Mouse (Mus musculus) midbrain, embryonic 14.5 days (tissue): Measurements from ENCODE around the gene Mcub. TPM values are rescaled to one million over a fixed set of nuclear protein-coding genes. Genes with fewer than 3 reads are reported as not detected.
A peak's percentile ranks its signal among the peaks of the same experiment; 100 is the strongest.

ENCODE experiments used
- ATAC-seq: fragments of 200-750 bp; cut with Nextera tagmentation; 2 replicates; pipeline ENCODE4 v1.8.0; 2017; ENCODE audit warnings: moderate number of reproducible peaks, moderate library complexity; ENCODE audit not compliant: low FRiP score, low TSS enrichment
- DNase-seq: peaks from one replicate; pipeline ENCODE4 v3.0.0-alpha.2; 2015
- H3K27ac ChIP-seq: fragments of 300-500 bp; sonication (generic); replicated peaks from 2 replicates; pipeline ENCODE4 v1.5.1; 2014; ENCODE audit warnings: mild to moderate bottlenecking, low read depth, low read length, moderate library complexity
- H3K27me3 ChIP-seq: fragments of 300-500 bp; sonication (generic); 2 replicates; pipeline ENCODE4 v1.6.1; 2014; ENCODE audit warnings: low read length, control low read depth, mixed read lengths; ENCODE audit not compliant: control insufficient read depth, insufficient read depth
- H3K36me3 ChIP-seq: fragments of 300-500 bp; sonication (generic); 2 replicates; pipeline ENCODE4 v1.6.1; 2014; ENCODE audit warnings: low read length, control low read depth; ENCODE audit not compliant: control insufficient read depth, insufficient read depth
- H3K4me1 ChIP-seq: fragments of 300-500 bp; sonication (generic); 2 replicates; pipeline ENCODE4 v1.6.1; 2014; ENCODE audit warnings: mild to moderate bottlenecking, antibody characterized with exemption, low read length, control low read depth; ENCODE audit not compliant: control insufficient read depth, insufficient read depth
- H3K4me2 ChIP-seq: fragments of 300-500 bp; sonication (generic); 2 replicates; pipeline ENCODE4 v1.6.1; 2014; ENCODE audit warnings: mild to moderate bottlenecking, low read length, moderate library complexity
- H3K4me3 ChIP-seq: fragments of 300-500 bp; sonication (generic); replicated peaks from 2 replicates; pipeline ENCODE4 v1.5.1; 2014; ENCODE audit warnings: low read depth, low read length
- H3K9ac ChIP-seq: fragments of 300-500 bp; sonication (generic); replicated peaks from 2 replicates; pipeline ENCODE4 v1.6.1; 2014; ENCODE audit warnings: mild to moderate bottlenecking, low read length, moderate library complexity
- H3K9me3 ChIP-seq: fragments of 300-500 bp; sonication (generic); 2 replicates; pipeline ENCODE4 v1.6.1; 2016; ENCODE audit warnings: low read length, control low read depth, mixed read lengths; ENCODE audit not compliant: control insufficient read depth
- WGBS: fragments of 180-500 bp; shearing (Covaris S2); extraction: QIAGEN DNeasy Blood & Tissue Kit; methylation state at CpG from one replicate; pipeline ENCODE4 v1.1.7; 2014; 5-methylcytosine and 5-hydroxymethylcytosine counted together
- polyA plus RNA-seq: library from polyadenylated mRNA; unstranded; fragments of >200 nt; fragmentation: Nextera tagmentation; extraction: Ambion mirVana; gene quantifications from 2 replicates; pipeline ENCODE4 v1.2.1, GENCODE M21; 2014

Mcub gene
- polyA plus RNA-seq, 1 experiment from 2014 or later, result 5.6 TPM

DNA sequence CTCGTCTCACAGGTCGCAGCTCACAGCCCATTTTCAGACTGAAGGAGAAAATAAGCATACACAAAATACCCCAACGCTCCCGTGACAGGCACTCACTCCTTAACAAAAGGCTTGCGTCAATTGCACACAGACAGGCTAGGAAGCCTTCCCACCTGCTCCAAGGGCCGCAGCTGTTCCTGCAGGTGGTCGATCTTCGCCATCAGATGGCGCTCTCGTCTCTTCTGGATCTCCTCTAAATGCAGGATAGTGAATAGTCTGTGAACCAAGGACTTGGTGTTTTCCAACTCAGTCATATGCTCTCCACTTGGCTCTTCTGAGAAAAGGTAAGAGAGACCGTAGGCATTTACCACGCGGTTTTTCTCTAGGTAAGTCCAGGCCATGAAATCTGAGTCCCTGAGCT lies 51.6 kb downstream of the Mcub start:
- WGBS, result 11% methylated on average over 13 of the region's 13 CpGs
- H3K27me3 ChIP-seq, result no peaks in the 10 kb centered on the region
- no peak overlapping the region for H3K4me3 ChIP-seq
- no peaks in the 10 kb centered on the region for H3K4me1 ChIP-seq
- H3K36me3 ChIP-seq, result 0 out of 2 replicates have a peak, but pooled peaks cover 6% of the 10 kb centered on the region
- ATAC-seq (peak; percentile 73; the same call in 1 of the 2 replicates), DNase-seq (peak; percentile 86)
- H3K27ac ChIP-seq, result no peak overlapping the region
- H3K9ac ChIP-seq, result no peak overlapping the region
- H3K4me2 ChIP-seq, result no peak overlapping the region
- H3K9me3 ChIP-seq, result no peaks in the 10 kb centered on the region

- no peak for ATAC-seq
- Histone ChIP-seq H3K4me1 (no peaks in the 10 kb centered on the region), H3K27me3 (no peaks in the 10 kb centered on the region), H3K36me3 (0 out of 2 replicates have a peak, but pooled peaks cover 8% of the 10 kb centered on the region), H3K4me2 (no peak overlapping the region), H3K9me3 (no peaks in the 10 kb centered on the region), H3K9ac (no peak overlapping the region), H3K4me3 (no peak overlapping the region), H3K27ac (no peak overlapping the region)
- 92% methylated on average over 3 of the region's 3 CpGs for WGBS
- no peak for DNase-seq
These were observed 52.6 kb downstream of the Mcub start for GRCm38 (mm10) chr3:129917424-129917823.

DNA sequence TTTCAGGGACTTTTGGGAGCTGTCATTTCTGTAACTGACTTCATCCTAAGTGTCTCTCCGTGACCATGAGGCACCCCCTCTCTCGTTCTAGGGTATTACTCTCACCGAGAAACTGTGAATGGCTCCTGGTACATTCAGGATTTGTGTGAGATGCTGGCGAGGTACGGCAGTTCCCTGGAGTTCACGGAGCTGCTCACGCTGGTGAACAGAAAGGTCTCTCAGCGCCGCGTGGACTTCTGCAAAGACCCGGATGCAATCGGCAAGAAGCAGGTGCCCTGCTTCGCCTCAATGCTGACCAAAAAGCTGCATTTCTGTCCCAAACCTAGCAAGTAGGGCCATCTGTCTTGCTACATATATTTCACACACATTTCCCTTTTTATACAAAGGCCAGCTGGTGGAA lies 56.8 kb downstream of the Mcub start:
- Histone ChIP-seq H3K27me3 (no peaks in the 10 kb centered on the region), H3K4me3 (no peak overlapping the region), H3K36me3 (peaks cover 28% of the 10 kb centered on the region), H3K27ac (no peak overlapping the region), H3K9ac (no peak overlapping the region), H3K9me3 (no peaks in the 10 kb centered on the region), H3K4me2 (no peak overlapping the region), H3K4me1 (no peaks in the 10 kb centered on the region)
- WGBS, result 91% methylated on average over 13 of the region's 13 CpGs
- ATAC-seq, result no peak
- DNase-seq, result no peak

DNA sequence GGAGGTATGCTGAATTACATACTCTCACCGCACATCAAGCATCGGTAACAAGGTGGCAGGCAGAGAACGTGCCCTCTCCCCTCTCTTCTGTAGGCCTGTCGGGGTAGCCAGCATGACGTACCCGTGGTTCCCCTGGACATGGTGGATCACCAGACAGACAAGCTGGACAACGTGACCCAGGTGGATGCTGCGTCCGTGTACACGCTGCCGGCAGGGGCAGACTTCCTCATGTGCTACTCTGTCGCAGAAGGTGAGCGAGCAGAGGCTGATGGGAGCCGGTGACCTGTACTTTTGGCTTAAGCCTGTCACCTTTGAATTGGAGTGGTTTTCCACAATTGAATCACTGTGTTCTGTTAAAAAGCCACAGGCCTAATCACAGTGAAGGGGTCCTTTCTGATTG lies 58.0 kb downstream of the Mcub start:
- DNase-seq (no peak), ATAC-seq (no peak)
- Histone ChIP-seq H3K4me2 (no peak overlapping the region), H3K9me3 (no peaks in the 10 kb centered on the region), H3K27ac (no peak overlapping the region), H3K4me1 (no peaks in the 10 kb centered on the region), H3K4me3 (no peak overlapping the region), H3K9ac (no peak overlapping the region), H3K27me3 (no peaks in the 10 kb centered on the region), H3K36me3 (peaks cover 28% of the 10 kb centered on the region)
- WGBS, result 95% methylated on average over 14 of the region's 14 CpGs

DNA sequence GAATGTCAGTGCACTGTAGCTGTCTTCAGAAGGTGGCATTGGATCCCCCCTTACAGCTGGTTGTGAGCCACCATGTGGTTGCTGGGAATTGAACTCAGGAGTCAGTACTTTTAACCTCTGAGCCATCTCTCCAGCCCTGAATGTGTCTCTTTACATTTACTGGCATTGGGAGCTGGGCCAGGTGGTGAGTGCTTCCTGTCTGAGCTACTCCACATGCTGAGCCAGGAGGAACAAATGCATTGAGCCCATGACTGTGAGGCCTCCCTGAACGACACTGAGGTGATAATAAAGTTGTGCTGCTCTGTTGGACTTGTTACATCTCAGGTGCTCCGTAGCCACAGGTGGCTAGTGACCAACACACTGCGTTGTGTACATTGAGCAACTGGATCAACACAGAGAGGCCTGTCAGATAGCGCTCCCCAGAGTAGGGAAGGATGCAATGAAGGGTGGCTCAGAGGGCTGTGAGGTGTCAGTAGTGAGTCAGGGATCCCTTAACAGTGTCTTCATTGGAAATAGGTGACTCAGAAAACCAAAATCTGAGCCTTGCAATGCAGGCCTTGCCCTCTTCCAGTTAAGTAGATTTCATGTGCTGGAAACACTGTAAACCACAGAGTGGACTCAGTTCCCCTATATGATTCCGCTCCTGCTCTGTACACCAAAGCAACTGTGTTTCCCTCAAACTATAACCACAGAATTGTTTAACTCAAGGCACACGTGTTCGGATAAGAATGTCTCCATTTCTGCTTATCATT lies 65.4 kb downstream of the Mcub start:
- 91% methylated on average over 7 of the region's 7 CpGs for WGBS
- Histone ChIP-seq H3K36me3 (peaks cover 9% of the 10 kb centered on the region; the same call in 1 of the 2 replicates), H3K9ac (no peak overlapping the region), H3K27me3 (no peaks in the 10 kb centered on the region), H3K4me3 (no peak overlapping the region), H3K9me3 (no peaks in the 10 kb centered on the region), H3K4me1 (0 out of 2 replicates have a peak, but pooled peaks cover 11% of the 10 kb centered on the region), H3K27ac (no peak overlapping the region), H3K4me2 (no peak overlapping the region)
- ATAC-seq, result no peak
- no peak for DNase-seq

GRCm38 (mm10) chr3:129903866-129904265 lies 66.1 kb downstream of the Mcub start:
- H3K27me3 ChIP-seq, result no peaks in the 10 kb centered on the region
- no peak overlapping the region for H3K9ac ChIP-seq
- no peaks in the 10 kb centered on the region for H3K9me3 ChIP-seq
- H3K36me3 ChIP-seq, result peaks cover 5% of the 10 kb centered on the region; the same call in 1 of the 2 replicates
- no peak overlapping the region for H3K27ac ChIP-seq
- WGBS, result 86% methylated on average over 8 of the region's 8 CpGs
- no peak overlapping the region for H3K4me2 ChIP-seq
- DNase-seq, result no peak
- no peak for ATAC-seq
- no peak overlapping the region for H3K4me3 ChIP-seq
- 0 out of 2 replicates have a peak, but pooled peaks cover 11% of the 10 kb centered on the region for H3K4me1 ChIP-seq

DNA sequence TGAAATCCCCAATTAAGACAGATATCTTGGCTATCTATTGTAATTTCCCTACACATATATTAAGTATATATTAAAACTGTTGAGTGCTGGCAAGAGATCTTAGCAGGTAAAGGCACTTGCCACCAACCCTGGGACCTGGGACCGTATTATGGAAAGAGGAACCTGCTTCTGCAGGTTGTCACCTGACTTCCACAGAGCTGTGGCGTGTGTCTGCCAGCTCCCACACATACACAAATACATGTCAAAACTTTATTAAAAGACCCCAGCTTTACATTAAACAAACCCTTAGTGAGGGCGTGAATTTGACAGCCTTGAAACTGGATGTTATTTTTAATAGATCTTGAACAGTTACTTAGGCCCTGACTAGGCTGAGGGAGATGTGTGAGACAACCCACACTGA lies 66.6 kb downstream of the Mcub start:
- DNase-seq, result no peak
- Histone ChIP-seq H3K9me3 (no peaks in the 10 kb centered on the region), H3K36me3 (0 out of 2 replicates have a peak, but pooled peaks cover under 1% of the 10 kb centered on the region), H3K27me3 (no peaks in the 10 kb centered on the region), H3K4me1 (0 out of 2 replicates have a peak, but pooled peaks cover 11% of the 10 kb centered on the region), H3K4me3 (no peak overlapping the region), H3K27ac (no peak overlapping the region), H3K4me2 (no peak overlapping the region), H3K9ac (no peak overlapping the region)
- 96% methylated on average over 3 of the region's 3 CpGs for WGBS
- ATAC-seq, result no peak

DNA sequence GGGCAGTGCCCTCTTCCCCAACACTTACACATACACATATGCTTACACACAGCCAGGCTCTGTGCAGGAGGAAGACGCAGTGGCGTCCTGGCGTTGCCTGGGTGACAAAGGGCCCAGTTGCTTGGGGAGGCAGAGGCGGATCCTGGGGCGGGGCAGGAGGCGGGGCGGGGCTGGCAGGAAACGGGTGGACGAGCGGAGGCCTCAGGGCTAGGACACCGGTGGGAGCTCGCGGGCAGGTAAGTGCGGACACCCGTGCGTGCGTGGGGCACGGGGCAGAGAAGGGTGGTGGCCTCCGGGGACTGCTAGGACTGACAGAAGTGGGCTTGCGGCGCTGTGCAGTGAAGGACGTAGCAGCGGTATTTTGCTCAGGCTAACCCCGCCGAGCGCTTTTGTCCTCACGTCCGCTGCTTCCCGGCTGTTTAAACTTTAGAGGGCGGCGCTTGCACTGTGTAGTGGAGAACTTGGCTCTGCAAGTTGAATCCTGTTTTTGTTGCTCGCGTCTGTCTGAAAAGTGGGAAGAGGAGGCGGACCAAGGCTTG lies 68.7 kb downstream of the Mcub start, which contains the start of gene Casp6:
TSS of gene Casp6 (plus strand) at position 155 of the 539 bp plus-strand sequence.
- DNase-seq (peak; percentile 80), ATAC-seq (peak; percentile 89)
- H3K36me3 ChIP-seq, result no peaks in the 10 kb centered on the region
- WGBS, result under 1% methylated on average over 34 of the region's 34 CpGs
- H3K4me1 ChIP-seq, result 0 out of 2 replicates have a peak, but pooled peaks cover 11% of the 10 kb centered on the region
- H3K9ac ChIP-seq, result peak within 1 kb of the TSS; percentile 51
- peak within 1 kb of the TSS; percentile 52 for H3K4me3 ChIP-seq
- H3K4me2 ChIP-seq, result peak within 1 kb of the TSS; percentile 70
- no peaks in the 10 kb centered on the region for H3K9me3 ChIP-seq
- H3K27me3 ChIP-seq, result no peaks in the 10 kb centered on the region
- no peak within 1 kb of the TSS for H3K27ac ChIP-seq
